ENCODE assay signal across 19 mouse cellular contexts in genomic region chr13:51517943-51518342, GRCm38 (mm10). TPM values are rescaled to one million over a fixed set of nuclear protein-coding genes. Genes with fewer than 3 reads are reported as not detected.
"Had no signal": no experiment of that assay in that cellular context is flagged by ENCODE, and none has a peak within 500 bp of the region (broad histone marks: within the 10 kb centered on the region; RNA-seq: fewer than 3 reads in every experiment).

No protein-coding gene starts in this region.

- H3K27ac ChIP-seq: kidney, embryonic 15.5 days; limb, embryonic 13.5 days; liver, embryonic 12.5 days; liver, embryonic 15.5 days; lung, embryonic 15.5 days; stomach, postnatal 0 days had no signal

- ATAC-seq: liver, embryonic 12.5 days had no signal

- DNase-seq: kidney, postnatal 10 days; kidney, postnatal 36 days; left cerebral cortex, postnatal 4 days; liver; lung, adult 18-20 months; lung, postnatal 14 days; midbrain, embryonic 14.5 days; right cerebral cortex, postnatal 4 days; thymus, adult 2 months; thymus, postnatal 14 days; thymus, postnatal 4 days had no signal

- H3K4me3 ChIP-seq: kidney, embryonic 15.5 days; limb, embryonic 13.5 days; liver, embryonic 12.5 days; liver, embryonic 15.5 days; lung, embryonic 15.5 days had no signal

RNA-seq across cellular contexts. Expression of gene Shc3, which starts 51.3 kb away (rescaled TPM):
- total RNA-seq: megakaryocyte progenitor cell, adult 5-6 weeks; megakaryocyte-erythroid progenitor cell, adult 5-6 weeks had no signal
